Mouse (Mus musculus) MEL (cell line): ENCODE results near the gene Aspdh.

Experiments
- CTCF ChIP-seq, 3 experiments: IDR thresholded peaks in 2 of 3; conservative IDR thresholded peaks in 1 of 3; 2 replicates each; pipeline ENCODE4 v1.5.1; 2011 to 2012; ENCODE audit warnings: low read length in 3 of 3, low read depth in 2 of 3, mild to moderate bottlenecking in 2 of 3, improper control_type of control experiment in 1 of 3, inconsistent platforms in 1 of 3, mixed read lengths in 1 of 3, moderate library complexity in 1 of 3; ENCODE audit not compliant: control insufficient read depth in 1 of 3, insufficient read depth in 1 of 3, poor library complexity in 1 of 3, severe bottlenecking in 1 of 3
- USF1 ChIP-seq: IDR thresholded peaks from 2 replicates; pipeline ENCODE4 v1.6.1; 2014; ENCODE audit warnings: low read depth, mild to moderate bottlenecking, inconsistent platforms, low read length, improper control_type of control experiment, moderate library complexity

GRCm38 (mm10) chr7:44475046-44475614 lies 9.9 kb downstream of the Aspdh start:
- TF ChIP-seq USF1 (no peak), CTCF (IDR thresholded peaks at IDR 0.05 in 2 of 3, conservative IDR thresholded peaks at IDR 0.05 in 1 of 3; ENCODE audit: control insufficient read depth in 1 of 3, insufficient read depth in 1 of 3, low read depth in 2 of 3, low read length in 3 of 3, poor library complexity in 1 of 3, severe bottlenecking in 1 of 3) (no peak)
